Mouse (Mus musculus) adrenal gland, adult 18-20 months (tissue): ENCODE data around the gene Tmem121. TPM values are rescaled to one million over a fixed set of nuclear protein-coding genes. Genes with fewer than 3 reads are reported as not detected.
A peak's percentile ranks its signal among the peaks of the same experiment; 100 is the strongest.

ENCODE experiments used
- DNase-seq, 2 experiments: peaks; one replicate each; pipeline ENCODE4 v3.0.0; 2021 to 2022; ENCODE audit warnings: low spot score in 2 of 2
- total RNA-seq, 2 experiments: library from RNA; stranded (reverse); gene quantifications; 1 replicate in 1 of 2; 2 replicates in 1 of 2; pipeline ENCODE4 v1.2.3; 2021

The Tmem121 gene
- total RNA-seq, 2 experiments from 2014 or later, result 5.4 to 7.2 TPM

- no peak for DNase-seq
These were observed 37.2 kb upstream of the Tmem121 start for GRCm38 (mm10) chr12:113148381-113149035.

- no peak for DNase-seq
These were observed 36.4 kb upstream of the Tmem121 start for GRCm38 (mm10) chr12:113149341-113149740.

DNA sequence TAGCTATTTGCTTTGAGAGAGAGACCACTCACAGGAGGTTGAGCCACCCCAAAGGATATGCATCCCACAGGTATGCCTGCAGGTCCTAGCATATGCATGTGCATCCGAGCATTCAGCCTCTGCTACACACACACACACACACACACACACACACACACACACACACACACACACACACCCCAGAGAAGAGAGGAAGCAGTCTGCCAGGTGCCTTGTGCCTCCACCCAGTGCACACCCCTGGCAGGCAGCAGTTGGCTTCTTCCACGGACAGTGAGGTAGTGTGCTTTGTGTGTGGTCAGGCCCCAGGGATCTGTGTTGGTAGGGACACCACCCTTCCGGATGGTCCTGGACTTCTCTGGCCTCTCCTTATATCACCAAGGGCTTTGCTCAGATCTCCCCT, 35.8 kb upstream of the Tmem121 start:
- DNase-seq, result no peak

- DNase-seq, result no peak
These were observed 35.1 kb upstream of the Tmem121 start for GRCm38 (mm10) chr12:113150591-113150990.

DNA sequence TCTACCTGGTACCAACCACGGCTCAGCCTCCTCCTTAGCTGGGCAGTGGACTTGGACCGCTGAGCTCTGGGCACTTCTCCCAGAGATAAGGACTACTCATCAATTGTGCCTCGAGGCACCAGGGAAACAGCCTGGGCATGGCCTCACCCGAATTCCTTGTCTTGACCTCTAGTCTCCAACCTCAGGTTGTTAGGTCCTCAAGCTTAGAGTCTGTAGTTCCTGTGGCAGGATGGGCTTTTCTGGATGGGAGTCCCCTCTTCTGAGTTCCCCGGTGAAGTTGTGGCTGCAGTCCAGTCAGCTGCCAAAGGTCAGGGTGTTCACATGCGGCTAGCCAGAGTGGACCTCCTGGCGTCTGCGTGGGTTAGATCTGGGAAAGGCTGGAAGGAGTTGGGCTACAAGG, 34.7 kb upstream of the Tmem121 start:
- DNase-seq, result no peak

GRCm38 (mm10) chr12:113151661-113152271, 34.0 kb upstream of the Tmem121 start:
- DNase-seq, result no peak

- no peak for DNase-seq
These were observed 33.5 kb upstream of the Tmem121 start for GRCm38 (mm10) chr12:113152272-113152661.

GRCm38 (mm10) chr12:113152991-113153525, 32.7 kb upstream of the Tmem121 start:
- no peak for DNase-seq

DNA sequence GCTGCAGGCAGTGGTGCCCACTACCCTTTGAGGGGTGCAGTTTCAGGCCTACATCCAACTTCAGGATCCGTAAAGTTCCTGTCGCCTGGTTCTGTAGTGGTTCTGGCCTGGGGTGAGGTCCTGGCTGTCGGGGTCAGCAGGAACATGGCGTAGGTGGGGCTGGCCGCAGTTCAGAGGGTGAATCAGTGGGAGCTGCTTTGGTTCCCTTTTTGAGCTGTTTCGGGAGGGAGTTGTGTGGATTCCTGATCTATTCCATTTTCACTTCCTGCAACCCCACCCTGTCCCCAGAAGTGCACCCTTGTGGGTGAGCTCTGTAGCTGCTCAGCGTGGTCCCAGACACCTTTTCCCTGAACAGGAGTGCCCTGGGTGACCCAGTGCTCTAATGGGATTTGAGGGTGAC, 31.8 kb upstream of the Tmem121 start:
- DNase-seq, result no peak

- no peak for DNase-seq
These were observed 31.0 kb upstream of the Tmem121 start for GRCm38 (mm10) chr12:113154747-113155075.

- peak; percentile 53 for DNase-seq
These were observed 30.5 kb upstream of the Tmem121 start for GRCm38 (mm10) chr12:113155076-113155771.

DNA sequence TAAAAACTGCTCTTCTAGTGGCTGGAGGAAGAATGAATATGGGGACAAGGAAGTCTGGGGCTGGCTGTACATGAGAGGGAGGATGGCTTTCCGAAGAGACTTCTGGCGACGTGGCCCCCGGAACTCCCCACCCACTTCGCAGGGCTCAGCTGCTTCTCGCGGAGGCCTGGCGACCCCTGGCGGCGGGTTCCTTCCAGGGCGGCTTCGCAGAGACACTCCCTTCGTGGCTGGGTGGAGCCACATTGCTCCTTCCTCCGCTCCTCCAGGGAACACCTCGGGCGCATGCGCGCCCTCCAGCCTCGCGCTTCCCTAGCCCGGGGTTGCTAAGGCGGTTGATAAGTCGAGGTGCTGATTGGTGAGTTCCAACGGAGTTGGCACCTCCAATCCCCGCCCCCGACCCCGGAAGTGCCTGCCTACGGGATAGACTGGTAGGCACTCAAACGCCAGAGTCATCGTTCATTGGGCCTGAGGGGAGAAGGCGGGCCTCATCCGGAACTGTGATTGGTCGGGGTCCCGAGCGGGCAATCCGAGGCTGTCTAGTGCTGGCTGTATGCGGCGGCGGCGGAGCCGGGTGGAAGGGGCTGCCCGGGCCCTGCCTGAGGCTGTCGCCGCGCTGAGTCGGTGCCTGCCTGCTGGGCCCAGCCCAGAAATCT, 29.7 kb upstream of the Tmem121 start, which contains the start of gene Tedc1:
Tedc1 (plus strand) TSS at position 535 of the 653 bp plus-strand sequence.
- peak; percentile 99 for DNase-seq

GRCm38 (mm10) chr12:113156540-113156929, 29.2 kb upstream of the Tmem121 start:
- no peak for DNase-seq

DNA sequence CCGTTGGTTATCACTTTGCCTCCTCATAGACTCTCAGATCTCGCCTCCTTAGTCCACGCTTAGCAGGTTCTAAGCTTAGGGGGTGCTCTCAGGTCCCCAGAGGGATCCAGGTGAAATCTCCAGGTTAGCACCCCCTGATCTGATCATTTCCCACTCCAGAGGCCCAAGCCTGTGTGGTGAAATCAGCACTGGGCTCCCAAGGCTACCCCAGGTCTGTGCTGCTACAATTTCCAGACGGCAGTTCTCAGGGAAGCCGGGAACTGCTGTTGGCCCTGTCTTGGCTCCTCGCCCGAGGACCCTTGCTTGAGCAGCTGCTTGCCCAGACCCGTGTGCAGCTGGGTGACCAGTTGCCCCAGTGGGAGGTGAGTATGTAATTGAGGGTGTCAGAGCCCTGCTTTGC, 28.7 kb upstream of the Tmem121 start:
- no peak for DNase-seq

GRCm38 (mm10) chr12:113157521-113157920, 28.2 kb upstream of the Tmem121 start:
- no peak for DNase-seq

- no peak for DNase-seq
These were observed 27.8 kb upstream of the Tmem121 start for GRCm38 (mm10) chr12:113157971-113158370.

GRCm38 (mm10) chr12:113163561-113164006, 22.1 kb upstream of the Tmem121 start:
- DNase-seq, result no peak

- DNase-seq, result no peak
These were observed 17.6 kb upstream of the Tmem121 start for GRCm38 (mm10) chr12:113168031-113168536.

DNA sequence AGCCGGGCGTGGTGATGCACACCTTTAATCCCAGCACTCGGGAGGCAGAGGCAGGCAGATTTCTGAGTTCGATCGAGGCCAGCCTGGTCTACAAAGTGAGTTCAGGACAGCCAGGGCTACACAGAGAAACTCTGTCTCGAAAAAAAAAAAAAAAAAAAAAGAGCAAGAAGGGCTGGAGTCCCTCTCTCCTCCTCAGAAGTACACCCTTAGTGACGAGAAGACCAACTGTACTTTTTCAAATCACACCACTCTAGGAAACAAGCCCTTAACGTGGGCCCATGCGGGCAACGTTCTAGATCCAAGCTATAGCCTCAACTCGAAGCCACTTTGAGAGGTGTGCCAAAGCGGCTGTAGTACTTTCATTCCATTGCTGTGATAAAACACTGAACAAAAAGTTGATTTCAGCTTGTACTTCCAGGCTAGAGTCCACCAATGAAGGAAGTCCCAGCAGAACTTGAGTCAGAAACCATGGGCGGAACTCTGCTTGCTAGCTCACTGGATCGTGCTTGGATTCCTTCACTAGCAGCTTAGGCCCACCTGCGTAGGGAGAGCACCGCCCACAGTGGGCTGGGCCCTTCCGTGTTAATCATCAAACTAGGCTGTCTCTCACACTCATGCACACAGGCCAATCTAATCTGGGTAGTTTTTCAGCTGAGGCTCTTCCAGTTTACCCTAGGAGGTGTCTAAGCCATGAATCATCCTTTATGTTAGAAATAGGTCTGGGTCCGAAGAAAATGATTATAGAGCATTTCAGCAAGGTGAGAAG, 8.6 kb upstream of the Tmem121 start:
- no peak for DNase-seq

DNA sequence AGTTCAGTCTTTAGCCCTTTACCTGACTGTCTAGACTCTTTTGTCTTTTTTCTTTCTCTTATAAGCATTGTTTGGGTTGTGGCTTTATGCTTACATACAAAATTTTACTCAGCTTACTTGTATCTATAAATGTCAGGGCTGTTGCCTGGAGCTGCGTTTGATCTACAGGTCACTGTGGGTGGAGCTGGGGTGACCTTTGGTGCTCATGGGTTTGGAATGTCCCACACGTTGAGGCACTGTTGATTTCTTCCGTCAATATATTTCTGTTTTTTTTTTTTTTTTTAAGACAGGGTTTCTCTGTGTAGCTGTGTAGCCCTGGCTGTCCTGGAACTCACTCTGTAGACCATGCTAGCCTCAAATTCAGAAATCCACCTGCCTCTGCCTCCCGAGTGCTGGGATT, 4.7 kb upstream of the Tmem121 start:
- no peak for DNase-seq

DNA sequence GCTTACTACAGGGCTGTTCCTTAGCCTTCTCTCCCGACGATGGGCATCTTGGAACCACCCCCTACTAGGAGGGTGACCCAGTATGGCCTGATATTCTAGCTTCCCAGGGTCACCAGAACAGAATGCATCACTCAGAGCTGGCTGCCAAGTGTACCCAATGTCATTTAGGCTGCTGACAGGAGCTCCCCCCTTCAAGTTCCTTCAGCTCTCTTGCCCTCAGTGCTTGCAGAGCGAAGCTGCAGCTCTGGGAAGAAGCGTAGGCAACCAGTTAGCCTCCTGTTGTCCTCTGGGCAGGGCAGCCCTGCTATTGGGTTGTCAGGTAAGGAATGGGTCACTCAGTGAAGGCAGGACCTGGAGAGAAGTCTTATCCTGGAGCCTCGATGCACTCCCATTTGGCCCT, 785 bp upstream of the Tmem121 start:
- no peak for DNase-seq
